Mouse (Mus musculus): ENCODE data around the gene Clmp. TPM values are rescaled to one million over a fixed set of nuclear protein-coding genes. Genes with fewer than 3 reads are reported as not detected.
"Not testable (repeated sequence)": the region's sequence is repeated elsewhere in the genome, so short reads cannot be mapped to it uniquely, and the experiment has no call there.

Clmp gene
- total RNA-seq, 4 experiments from 2014 or later: 1.5 to 4.0 (median 2.5) TPM

DNA sequence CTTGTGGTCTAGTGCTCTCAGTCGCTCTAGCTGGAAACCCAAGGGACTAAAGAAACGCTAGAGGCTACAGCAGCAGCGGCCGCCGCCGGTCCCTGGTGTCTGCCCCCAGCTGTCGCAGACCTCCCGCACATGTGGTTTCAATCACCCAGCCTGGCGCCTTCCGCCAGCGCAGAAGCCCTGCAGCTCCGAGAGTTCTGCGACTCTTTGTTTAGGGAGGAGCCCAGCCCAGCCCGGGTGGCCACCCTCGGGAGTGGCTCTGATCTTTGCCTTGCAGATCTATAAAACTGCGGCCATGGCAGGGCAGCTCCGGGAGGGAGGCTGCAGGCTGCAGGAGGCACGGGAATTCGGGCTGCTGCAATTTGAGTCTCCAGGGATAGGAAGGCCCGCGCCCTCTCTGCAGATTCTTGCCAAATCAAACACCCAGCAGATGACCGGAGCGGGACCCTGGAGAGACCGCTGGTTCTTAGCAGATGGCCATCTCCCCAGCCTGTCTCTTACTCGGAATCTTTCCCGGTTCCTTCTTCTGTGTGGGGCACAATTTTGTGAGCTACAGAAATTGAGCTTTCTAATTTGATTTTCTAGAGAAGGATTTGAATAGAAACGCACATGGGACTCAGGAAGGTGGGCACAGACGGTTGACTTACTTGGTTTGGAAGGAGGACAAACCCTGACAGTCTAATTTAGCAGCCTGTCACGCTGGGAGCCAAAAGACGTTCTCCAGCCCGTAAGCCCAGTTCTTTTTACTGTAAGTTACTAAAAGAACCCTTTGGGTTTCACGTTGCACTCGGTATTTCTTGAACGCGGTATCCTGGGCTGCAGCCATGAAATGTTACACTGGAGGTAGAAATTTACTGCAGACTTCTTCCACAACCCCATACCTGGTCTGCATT, 45.2 kb downstream of the Clmp start:
- peak; percentile 33 to 63 for DNase-seq (ENCODE audit: low spot score in 2 of 2)

DNA sequence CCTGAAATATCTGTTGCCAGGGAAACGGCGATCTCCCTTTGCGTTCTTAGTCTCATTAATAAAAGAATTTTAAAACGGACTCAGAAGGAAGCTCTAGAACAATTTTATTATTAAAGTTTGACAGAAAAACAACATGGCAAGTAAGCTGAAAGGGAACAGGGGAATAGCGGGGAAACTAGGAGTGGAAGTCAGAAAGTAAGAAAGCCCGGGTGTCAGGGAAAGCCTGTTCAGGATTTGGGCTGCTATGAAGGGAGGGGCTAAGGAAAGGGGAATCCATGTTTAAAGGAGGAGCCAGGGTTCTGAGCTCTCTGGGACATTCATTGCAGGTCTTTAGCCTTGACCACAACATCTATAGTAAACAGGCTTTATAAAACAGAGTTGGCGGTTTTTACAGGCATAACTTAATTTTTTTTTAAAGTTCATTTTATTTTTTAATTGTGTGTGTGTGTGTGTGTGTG, 45.9 kb downstream of the Clmp start:
- no peak for DNase-seq (ENCODE audit: low spot score in 2 of 2)

DNA sequence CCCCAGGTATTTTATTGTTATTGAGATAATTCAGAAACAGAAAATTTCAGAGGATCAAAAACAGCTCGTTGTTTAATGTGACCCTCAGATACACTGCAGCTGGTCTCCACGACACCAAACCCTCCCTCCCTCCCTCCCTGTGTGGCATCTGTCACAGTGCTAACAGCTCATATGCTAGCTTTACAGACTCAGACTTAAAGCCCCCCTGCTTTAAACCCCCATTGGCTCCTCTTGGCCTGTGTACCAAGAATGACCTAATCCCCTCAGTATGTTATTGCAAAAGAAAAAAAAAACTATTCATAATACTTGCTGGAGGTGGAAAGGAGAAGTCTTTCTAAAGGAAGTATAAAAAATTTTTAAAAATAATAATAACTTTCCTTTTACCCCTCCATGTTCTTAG, 46.5 kb downstream of the Clmp start:
- DNase-seq (ENCODE audit: low spot score in 2 of 2): no peak

DNA sequence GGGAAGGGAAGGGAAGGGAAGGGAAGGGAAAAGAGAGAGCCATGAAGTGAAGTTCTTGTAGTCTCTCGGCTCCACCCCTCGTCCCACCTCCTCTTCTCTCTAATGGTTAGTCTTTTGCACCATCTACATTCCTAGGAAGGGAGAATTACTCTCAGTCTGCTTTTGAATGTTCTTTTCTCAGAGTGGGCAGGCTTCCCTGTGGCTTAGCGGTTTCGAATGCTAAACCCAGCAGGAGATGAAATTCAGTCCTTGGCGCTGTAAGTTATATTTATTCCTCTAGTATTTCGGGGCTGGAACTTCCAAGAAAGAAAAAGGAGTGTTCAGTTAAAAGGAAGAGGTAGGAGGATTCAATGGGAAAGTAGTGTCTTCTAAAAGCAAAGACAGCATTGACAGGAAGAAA, 51.4 kb downstream of the Clmp start:
- DNase-seq (ENCODE audit: low spot score in 2 of 2): no peak

DNA sequence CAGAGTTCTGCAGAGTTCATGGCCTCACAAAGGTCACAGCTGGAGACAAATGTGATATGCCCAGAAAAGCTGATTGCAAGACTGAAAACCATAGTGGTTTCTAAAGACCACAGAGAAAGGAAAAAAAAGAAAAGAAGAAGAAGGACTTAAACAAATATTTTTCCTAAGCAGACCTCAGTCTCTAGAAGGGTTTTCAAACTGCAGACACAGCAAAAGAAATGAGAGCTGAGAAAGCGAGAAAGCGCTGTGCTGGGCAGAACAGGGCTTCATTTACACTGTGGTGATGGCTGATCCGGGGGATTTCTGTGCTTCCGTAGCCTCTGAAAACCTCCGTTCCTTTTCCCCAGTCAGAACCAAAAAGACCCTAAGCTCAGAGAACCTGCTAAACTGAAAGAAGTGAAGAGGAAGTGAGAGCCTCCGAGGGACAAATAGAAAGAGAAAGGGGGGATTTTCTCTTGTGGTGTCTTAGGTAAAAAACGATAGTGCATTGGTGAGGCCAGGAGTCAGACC, 57.8 kb downstream of the Clmp start:
- no peak for DNase-seq (ENCODE audit: low spot score in 2 of 2)

DNA sequence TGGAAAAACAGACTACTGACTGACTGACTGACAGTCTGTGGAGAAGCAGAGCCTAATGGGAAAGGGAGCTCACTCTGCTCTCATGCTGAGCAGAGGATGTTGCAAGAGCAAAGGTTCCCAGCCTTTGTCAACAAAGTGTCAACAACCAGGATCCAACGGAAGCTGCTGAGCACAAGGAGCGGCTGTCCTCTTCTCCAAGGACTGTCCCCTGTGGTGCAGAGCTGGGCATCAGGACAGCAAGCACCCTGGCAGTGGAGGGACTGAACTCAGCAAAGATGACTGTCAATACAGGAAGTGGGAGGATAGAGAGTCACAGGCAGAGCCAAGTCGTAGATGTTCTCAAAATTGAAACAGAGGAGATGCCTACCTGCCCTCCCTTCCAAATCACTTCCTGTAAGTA, 58.5 kb downstream of the Clmp start:
- DNase-seq (ENCODE audit: low spot score in 2 of 2): no peak

DNA sequence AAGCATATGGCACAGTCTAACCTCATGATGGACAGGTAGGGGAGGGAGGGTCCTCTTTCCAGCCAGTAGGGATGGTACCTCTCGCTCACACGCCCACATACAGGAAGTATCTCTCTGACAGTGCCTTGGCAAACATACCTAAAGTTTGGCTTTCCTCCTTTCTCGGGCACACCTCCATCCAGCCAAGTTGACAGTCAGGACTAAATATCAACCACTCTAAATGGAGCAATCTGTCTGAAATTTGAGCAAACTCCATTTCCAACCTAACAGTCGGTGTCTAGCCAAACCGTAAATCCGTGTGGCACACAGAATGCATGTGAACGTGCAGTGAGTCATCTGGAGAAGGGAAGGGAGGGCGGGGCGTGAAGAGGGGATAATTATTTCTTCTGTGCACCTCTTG, 61.0 kb downstream of the Clmp start:
- no peak for DNase-seq (ENCODE audit: low spot score in 2 of 2)

DNA sequence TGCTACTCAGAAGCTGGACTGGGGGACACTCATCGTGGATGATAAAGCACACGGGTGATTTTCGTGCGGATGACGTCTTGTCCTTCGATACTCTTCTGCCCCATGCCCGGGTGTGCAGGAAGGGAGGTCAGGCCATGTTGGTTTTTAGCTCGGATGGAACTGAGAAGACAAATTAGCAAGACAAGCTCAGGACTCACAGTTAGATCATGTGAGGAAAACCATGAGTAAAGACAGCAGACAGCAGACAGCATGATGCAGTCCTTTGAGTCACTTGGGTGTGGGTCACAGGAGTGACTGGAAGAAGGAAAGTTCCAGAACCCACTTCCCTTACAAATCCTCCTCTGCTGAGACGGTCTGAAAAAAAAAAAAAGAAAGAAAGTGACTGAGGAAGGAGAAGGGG, 61.5 kb downstream of the Clmp start:
- DNase-seq (ENCODE audit: low spot score in 2 of 2): no peak

DNA sequence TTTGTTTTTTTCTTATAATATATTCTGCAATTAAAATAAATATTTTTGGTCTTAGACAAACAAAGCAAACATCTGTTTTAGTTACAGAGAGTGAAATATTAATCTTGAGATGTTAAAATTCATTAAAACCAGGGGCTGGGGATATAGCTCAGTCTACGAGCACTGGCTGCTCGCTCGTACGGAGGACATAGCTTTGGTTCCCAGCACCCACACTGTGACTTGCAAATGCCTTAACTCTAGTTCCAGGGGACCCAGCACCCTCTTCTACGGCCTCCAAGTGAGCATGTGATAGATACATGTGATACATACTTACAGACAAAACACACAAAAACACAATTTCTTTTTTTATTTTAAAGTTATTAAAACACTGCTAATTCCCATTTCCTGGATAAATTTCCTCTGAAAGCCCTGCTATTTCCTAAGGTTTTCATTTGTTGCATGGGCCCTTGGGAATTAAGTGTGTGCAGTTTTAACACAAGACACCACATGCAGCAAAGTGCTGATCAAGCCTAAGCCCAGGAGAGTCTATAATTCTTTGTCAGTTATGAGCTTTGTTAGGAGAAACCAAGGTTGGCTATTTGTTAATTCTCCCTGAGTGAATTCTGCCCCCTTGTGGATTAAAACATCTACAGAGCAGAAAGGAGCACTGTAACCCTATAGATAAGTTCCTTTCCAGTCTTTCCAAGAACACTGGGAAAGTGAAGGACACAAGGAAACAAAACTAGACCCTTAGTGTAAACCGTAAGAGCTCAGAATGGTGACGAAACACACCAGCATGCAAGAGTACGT, 64.3 kb downstream of the Clmp start:
- DNase-seq (ENCODE audit: low spot score in 2 of 2): no peak

DNA sequence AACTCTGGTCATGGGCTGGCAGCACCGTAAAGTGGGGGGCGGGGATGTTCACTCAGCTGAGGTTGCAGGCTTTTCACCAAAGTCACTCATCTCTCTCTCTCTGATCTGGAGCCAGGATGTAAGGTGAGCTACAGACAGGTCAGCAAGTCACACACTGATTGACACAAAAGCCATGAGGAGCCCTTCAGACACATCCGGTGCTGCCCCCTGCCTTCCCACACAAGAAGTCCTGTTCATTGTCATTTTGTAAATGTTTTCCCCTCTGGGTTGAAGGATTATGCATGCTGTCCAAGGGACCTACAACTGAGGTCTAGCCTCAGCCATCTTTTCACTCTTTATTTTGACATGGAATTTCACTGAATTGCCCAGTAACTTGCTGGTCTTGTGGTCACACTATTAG, 66.0 kb downstream of the Clmp start:
- DNase-seq (ENCODE audit: low spot score in 2 of 2): no peak

DNA sequence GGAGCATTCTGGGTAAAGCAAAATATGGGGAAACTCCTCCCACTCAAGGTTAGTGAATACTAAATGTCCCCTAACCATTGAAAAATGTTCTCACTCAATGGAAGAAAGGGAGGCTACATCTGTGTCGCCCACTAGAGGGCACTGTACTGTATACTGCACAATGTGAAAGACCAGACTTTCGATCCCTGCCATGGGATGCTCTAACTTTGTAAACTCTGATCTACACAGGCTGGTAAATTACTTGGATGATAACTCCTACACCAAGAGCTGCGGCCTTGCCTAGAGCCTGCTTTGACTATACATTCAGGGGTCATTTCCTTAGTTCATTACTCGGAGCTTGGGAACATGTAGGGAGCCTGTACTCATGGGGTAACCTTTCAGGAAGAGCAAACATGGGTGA, 70.6 kb downstream of the Clmp start:
- peak; percentile 10 to 21 for DNase-seq (ENCODE audit: low spot score in 2 of 2)

DNA sequence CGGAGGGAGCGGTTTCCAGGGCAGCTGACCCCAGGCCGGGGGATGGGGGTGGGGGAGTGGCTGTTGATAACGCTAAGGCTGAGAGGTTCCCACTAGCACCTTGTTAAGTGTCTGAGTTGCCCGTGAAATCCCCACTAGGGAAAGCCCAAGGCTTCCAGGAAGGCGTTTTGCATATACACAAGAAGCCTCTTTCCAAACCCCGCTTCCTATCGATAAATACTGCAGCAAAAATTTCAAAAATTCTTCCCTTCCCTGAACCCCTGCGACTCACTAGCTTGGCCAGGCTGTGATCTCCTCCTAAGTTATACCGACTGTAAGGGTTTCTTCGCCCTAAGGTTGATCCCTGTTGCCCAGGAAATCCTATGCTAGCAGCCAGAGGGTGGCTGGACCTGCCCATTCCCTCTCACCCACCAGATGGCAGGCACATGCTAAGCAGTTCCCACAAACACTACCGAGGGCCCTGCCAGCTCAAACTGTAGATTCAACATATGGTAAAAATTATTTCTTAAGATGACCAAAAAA, 71.4 kb downstream of the Clmp start:
- DNase-seq (ENCODE audit: low spot score in 2 of 2): no peak

DNA sequence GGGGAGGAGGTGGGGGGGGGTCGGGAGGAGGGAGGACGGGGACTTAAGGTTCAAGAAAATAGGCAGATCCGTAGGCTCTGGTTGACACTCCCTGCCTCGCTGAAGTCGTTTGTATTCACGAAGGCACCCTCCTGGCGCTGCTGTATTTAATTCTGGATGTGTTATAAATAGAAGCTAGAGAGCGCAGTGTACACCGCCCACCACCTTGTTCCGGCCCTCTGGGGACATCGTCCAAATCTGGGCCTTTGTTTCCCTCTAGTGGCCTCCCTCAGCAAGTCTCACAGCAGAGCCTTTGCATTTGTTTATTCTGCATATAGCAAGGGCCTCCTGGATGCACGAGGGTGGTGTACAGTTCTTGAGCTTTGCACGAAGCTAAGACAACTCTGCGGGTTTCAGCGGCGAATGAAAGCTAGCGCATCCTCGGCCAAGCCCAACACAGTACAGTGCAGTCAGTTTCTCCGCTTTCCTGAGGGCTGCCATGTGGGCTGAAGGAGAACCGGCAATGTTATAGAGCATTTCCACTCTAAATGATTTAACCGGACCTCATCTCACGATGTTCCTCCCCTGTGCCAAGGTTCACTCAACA, 72.0 kb downstream of the Clmp start:
- DNase-seq (ENCODE audit: low spot score in 2 of 2): peak; percentile 45 to 48

DNA sequence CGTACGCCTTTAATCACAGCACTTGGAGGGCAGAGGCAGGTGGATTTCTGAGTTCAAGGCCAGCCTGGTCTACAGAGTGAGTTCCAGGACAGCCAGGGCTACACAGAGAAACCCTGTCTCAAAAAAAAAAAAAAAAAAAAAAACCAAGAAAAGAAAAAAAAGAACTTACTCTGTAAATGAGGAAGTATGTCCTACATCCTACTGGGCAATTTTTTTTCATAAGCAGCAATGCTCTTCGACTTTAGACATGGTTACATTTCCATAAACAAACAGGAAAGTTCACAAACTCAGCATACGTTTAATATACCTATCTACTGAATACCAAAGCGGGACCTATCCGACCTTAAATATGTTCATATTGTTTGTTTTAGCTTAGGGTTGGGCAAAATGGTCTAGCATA, 76.6 kb downstream of the Clmp start:
- DNase-seq (ENCODE audit: low spot score in 2 of 2): no peak

DNA sequence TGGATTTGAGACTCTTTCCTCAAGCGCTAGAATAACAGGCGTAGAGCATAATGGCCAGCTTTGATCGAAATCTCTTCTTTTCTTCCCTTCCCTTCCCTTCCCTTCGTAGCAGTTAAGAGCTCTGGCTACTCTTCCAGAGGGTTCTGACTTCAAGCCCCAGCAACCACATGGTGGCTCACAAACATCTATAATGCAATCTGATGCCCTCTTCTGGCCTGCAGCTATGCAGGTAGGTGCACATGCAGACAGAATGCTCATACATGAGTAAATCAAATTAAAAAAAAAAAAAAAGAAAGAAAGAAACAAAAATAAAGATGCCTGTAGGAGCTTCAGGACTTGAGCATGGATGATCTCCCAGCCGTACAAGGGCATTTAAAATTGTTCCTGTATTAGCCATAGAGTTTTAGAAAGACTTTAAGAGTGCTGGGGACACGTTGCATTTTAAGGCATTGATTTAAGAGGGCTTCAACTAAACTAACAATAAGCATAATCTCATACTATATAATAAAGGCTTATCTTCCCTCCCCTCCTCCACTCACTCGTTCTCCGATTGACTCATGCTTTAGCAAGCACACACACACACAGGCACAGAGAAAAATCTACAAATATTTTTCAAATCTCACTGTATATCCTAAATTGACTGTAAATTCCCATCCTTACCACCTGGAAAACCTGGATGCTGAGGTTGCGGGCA, 79.3 kb downstream of the Clmp start:
- no peak for DNase-seq (ENCODE audit: low spot score in 2 of 2)

DNA sequence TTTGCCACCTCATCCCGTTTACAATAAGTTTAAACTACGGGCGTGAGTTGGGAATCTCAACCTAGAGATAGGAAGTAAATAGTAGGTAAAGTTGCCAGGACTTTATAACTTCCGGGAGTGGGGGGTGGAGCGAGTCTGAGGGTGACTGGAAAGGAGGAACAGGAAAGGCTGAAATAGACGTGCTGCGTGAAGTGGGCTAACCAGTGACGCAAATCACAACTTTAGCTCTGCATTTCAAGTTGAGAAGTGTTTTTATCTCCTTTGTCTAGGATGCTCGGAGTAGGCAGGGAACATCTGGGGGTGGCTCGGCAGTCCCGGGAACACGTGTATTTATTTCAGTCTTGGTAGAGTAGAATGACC, 79.8 kb downstream of the Clmp start:
- no peak for DNase-seq (ENCODE audit: low spot score in 2 of 2)

DNA sequence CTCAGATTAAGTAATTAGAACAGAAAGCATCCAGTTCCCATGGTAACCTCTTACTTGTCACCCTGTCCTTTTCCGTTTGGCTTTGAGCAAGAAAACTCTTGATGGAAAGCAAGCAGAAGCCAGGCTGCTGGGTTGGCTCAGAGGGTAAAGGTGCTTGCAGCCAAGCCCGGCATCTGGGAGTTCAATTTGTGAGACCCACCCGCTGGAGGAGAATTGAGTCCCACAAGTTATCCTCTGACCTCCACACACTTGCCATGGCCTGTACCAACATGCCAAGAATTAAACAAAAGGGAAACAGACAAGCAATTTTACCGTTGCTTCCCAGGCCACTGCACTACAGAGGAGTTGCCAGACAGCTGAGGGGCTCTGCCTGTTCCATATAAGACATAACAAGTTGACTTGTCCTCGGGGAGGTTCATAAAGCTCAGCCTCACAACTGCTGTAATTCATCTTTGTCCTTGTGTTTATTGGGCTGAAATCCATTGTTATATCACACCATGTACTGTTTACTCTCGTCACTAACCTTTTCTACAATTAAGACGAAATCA, 80.4 kb downstream of the Clmp start:
- no peak for DNase-seq (ENCODE audit: low spot score in 2 of 2)

DNA sequence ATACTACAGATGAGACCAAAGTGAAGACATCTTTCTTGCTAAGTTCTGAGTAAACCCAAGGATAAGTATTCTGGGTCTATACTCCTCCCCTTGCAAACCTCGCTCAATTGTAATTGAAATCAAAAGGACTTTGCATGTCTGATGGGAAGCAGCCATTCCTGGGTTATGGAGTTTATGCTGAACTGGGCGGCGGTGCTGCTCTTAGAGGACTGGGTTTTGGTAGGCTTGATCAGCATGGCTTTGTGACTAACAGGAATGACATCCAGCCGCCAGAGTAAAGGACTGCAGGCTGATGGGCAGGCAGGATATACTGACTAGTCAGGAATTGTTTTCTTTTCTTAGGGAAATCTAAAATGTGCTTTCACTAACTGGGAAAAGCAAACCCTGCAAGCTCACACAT, 82.2 kb downstream of the Clmp start:
- DNase-seq (ENCODE audit: low spot score in 2 of 2): no peak

DNA sequence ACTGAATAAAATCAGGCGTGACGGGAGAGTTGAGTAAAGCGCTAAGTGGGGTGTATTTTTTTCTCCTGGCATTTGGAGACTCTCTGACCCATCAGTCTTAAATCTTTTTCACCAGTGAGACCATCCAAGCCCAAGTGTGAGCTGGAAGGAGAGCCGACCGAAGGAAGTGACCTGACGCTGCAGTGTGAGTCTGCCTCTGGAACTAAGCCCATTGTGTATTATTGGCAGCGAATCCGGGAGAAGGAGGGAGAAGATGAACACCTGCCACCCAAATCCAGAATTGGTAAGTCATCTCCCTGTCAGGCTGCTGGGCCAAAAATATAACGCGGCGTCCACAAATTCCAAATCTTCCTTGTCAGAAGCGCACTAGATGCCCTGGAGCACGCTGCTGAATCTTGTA, 86.5 kb downstream of the Clmp start:
- peak; percentile 16 to 44 for DNase-seq (ENCODE audit: low spot score in 2 of 2)

DNA sequence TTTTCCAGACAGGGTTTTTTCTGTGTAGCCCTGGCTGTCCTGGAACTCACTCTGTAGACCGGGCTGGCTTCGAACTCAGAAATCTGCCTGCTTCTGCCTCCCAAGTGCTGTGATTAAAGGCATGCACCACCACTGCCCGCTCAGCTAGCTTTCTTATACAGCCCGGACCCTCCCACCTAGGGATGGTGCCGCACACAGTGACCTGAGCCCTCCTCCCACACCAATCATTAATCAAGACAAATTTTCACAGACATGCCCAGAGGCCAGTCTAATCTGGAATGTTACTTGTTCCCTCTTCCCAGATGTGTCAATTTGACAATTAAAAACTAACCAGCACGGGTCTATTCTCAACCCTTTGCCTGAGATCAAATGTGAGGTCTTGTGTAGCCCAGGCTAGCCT, 87.4 kb downstream of the Clmp start:
- DNase-seq (ENCODE audit: low spot score in 2 of 2): not testable (repeated sequence)

DNA sequence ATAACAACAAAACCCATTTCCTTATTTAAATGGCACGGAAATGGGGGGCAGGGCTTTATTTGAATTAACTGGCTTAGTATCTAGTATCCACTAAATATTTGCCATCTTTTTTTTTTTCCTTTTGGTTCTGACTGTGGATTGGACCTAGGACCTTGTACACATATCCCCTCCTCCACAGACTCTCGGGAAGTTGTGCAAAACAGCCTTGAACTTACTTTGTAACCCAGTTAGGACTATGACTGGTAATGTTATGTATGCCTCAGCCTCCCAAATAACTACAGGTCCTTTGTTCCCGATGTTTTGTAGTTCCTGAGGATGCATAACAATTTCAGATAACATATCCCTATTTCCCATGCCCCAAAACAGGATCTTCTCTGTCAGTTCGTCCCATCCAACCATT, 88.1 kb downstream of the Clmp start:
- no peak for DNase-seq (ENCODE audit: low spot score in 2 of 2)

Data from gastrocnemius, adult 8-10 months (tissue).